Mouse (Mus musculus): ENCODE data around the gene Tjp2.

GRCm38 (mm10) chr19:24122647-24123046 lies 102.2 kb downstream of the Tjp2 start:
- no peak for TF ChIP-seq CTCF (IDR thresholded peaks at IDR 0.05; ENCODE audit: extremely low read depth, insufficient read depth, insufficient read length, insufficient replicate concordance)
- TF ChIP-seq POLR2A (IDR thresholded peaks at IDR 0.05; ENCODE audit: low read depth, low read length) = no peak

Measured in spleen, adult 2 months (tissue).